Mouse (Mus musculus): ENCODE measurements around the gene Rabggtb.

GRCm38 (mm10) chr3:153902595-153902994, 10.2 kb downstream of the Rabggtb start:
- TF ChIP-seq CTCF (IDR thresholded peaks at IDR 0.05; ENCODE audit: borderline replicate concordance, insufficient read depth, low read depth, low read length) (no peak), POLR2A (IDR thresholded peaks at IDR 0.05; ENCODE audit: borderline replicate concordance, insufficient read depth, low read length) (no peak)

Data from cerebellum, adult 2 months (tissue).